Mouse (Mus musculus) C2C12 (cell line): ENCODE data around the gene Traf3ip3. TPM values are rescaled to one million over a fixed set of nuclear protein-coding genes. Genes with fewer than 3 reads are reported as not detected.

Experiments
- H3K27me3 ChIP-seq: one replicate; pipeline ENCODE4 v1.6.1; 2011; ENCODE audit not compliant: control insufficient read depth, insufficient read depth, insufficient read length
- H3K36me3 ChIP-seq: one replicate; pipeline ENCODE4 v1.6.1; 2011; ENCODE audit not compliant: control insufficient read depth, insufficient read depth
- H3K4me3 ChIP-seq: one replicate; pipeline ENCODE4 v1.5.1; 2011; ENCODE audit warnings: mild to moderate bottlenecking, control low read depth; ENCODE audit not compliant: poor library complexity, insufficient read depth, severe bottlenecking
- H3K79me2 ChIP-seq: one replicate; pipeline ENCODE4 v1.6.1; 2011; ENCODE audit not compliant: control insufficient read depth, insufficient read depth
- H3K79me3 ChIP-seq: one replicate; pipeline ENCODE4 v1.6.1; 2011; ENCODE audit warnings: low read depth, control low read depth
- H3ac ChIP-seq: one replicate; pipeline ENCODE3; 2011; ENCODE audit warnings: low read depth; ENCODE audit not compliant: control insufficient read depth, insufficient read length
- CEBPB ChIP-seq: IDR thresholded peaks from one replicate; pipeline ENCODE4 v1.6.1; 2011; ENCODE audit warnings: low read depth, mild to moderate bottlenecking, control low read depth, moderate library complexity
- CTCF ChIP-seq: IDR thresholded peaks from one replicate; pipeline ENCODE4 v1.5.1; 2011; ENCODE audit not compliant: control insufficient read depth, insufficient read depth, insufficient read length
- FOSL1 ChIP-seq: IDR thresholded peaks from one replicate; pipeline ENCODE4 v1.8.0; 2011; ENCODE audit warnings: mild to moderate bottlenecking, low read length; ENCODE audit not compliant: poor library complexity, insufficient read depth, severe bottlenecking
- MAX ChIP-seq: IDR thresholded peaks from one replicate; pipeline ENCODE4 v1.6.1; 2011; ENCODE audit warnings: mild to moderate bottlenecking, control low read depth
- MYOD1 ChIP-seq: IDR thresholded peaks from one replicate; pipeline ENCODE4 v1.6.1; 2011; ENCODE audit warnings: low read depth; ENCODE audit not compliant: control insufficient read depth, insufficient read length
- MYOG ChIP-seq: IDR thresholded peaks from one replicate; pipeline ENCODE4 v1.6.1; 2011; ENCODE audit not compliant: control insufficient read depth, insufficient read length; ENCODE audit errors: extremely low read depth
- USF1 ChIP-seq: IDR thresholded peaks from one replicate; pipeline ENCODE4 v1.6.1; 2011; ENCODE audit warnings: low read depth, mild to moderate bottlenecking, control low read depth, moderate library complexity
- polyA plus RNA-seq: library from polyadenylated mRNA; unstranded; fragments of >200 nt; fragmentation: generic; extraction: Trizol; gene quantifications from one replicate; pipeline ENCODE4 v1.2.1, GENCODE M21; 2012; ENCODE audit warnings: missing spikeins

Traf3ip3 gene
- polyA plus RNA-seq, 1 experiment: 0.02 TPM

DNA sequence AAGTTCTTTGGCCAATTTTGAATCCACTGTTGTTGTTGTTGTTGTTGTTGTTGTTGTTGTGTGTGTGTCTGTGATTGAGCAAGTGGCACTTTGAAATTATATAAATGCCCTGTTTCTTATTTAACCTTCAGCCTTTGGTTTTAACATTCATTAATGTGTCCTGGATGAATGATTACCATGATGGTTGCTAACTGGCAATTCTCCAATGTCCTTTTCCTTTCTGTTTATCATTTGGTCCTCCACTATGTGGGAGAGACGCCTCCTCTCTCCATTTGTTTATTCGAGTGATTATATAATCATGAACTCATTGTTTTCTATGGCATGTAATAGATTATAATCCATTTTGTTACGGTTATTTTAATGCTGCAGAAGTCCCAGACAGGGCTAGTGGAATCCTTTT is 29.0 kb upstream of the Traf3ip3 start:
- no peaks in the 10 kb centered on the region for H3K79me2 ChIP-seq
- H3K36me3 ChIP-seq: no peaks in the 10 kb centered on the region
- H3K79me3 ChIP-seq: no peaks in the 10 kb centered on the region
- H3K27me3 ChIP-seq: no peaks in the 10 kb centered on the region
- no peak overlapping the region for H3ac ChIP-seq
- TF ChIP-seq CTCF (no peak), MYOD1 (no peak), CEBPB (no peak), MYOG (no peak), MAX (no peak), FOSL1 (no peak), USF1 (no peak)
- no peak overlapping the region for H3K4me3 ChIP-seq

GRCm38 (mm10) chr1:193229570-193229969 is 28.1 kb upstream of the Traf3ip3 start:
- no peaks in the 10 kb centered on the region for H3K79me2 ChIP-seq
- H3K4me3 ChIP-seq: no peak overlapping the region
- H3K27me3 ChIP-seq: no peaks in the 10 kb centered on the region
- no peak overlapping the region for H3ac ChIP-seq
- no peak for TF ChIP-seq CTCF
- no peak for TF ChIP-seq CEBPB
- TF ChIP-seq MYOG: no peak
- TF ChIP-seq FOSL1: no peak
- TF ChIP-seq USF1: no peak
- TF ChIP-seq MYOD1: no peak
- no peak for TF ChIP-seq MAX
- no peaks in the 10 kb centered on the region for H3K36me3 ChIP-seq
- no peaks in the 10 kb centered on the region for H3K79me3 ChIP-seq

GRCm38 (mm10) chr1:193227537-193227936 is 26.0 kb upstream of the Traf3ip3 start:
- no peak overlapping the region for H3K4me3 ChIP-seq
- H3ac ChIP-seq: no peak overlapping the region
- no peaks in the 10 kb centered on the region for H3K36me3 ChIP-seq
- no peaks in the 10 kb centered on the region for H3K79me2 ChIP-seq
- H3K27me3 ChIP-seq: no peaks in the 10 kb centered on the region
- H3K79me3 ChIP-seq: no peaks in the 10 kb centered on the region
- TF ChIP-seq MYOD1: no peak
- TF ChIP-seq MYOG: no peak
- no peak for TF ChIP-seq CTCF
- TF ChIP-seq USF1: no peak
- no peak for TF ChIP-seq FOSL1
- no peak for TF ChIP-seq CEBPB
- no peak for TF ChIP-seq MAX

- Histone ChIP-seq H3ac (no peak overlapping the region), H3K4me3 (no peak overlapping the region), H3K36me3 (no peaks in the 10 kb centered on the region), H3K79me3 (no peaks in the 10 kb centered on the region), H3K79me2 (no peaks in the 10 kb centered on the region), H3K27me3 (no peaks in the 10 kb centered on the region)
- no peak for TF ChIP-seq CEBPB
- TF ChIP-seq CTCF: no peak
- TF ChIP-seq MAX: no peak
- no peak for TF ChIP-seq MYOG
- TF ChIP-seq FOSL1: no peak
Measured at GRCm38 (mm10) chr1:193226724-193227522, 25.4 kb upstream of the Traf3ip3 start.

DNA sequence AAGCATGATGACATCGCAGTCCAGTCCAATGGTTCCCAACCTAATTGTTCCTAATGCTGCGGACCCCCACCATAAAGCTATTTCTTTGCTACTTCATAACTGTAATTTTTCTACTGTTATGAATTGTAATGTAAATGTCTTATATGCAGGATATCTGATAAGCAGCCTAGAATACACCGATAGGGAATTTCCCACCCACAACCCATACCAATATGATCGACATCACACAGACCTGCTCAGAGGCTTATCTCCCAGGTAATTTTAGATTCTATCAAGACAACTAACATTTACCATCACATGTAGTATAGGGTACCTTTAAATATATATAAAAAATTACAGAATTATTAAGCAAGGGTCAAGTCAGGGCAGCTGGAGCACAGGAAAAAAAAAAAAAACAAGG is 24.6 kb upstream of the Traf3ip3 start:
- TF ChIP-seq CEBPB (no peak), CTCF (no peak), USF1 (no peak), MYOG (no peak), MYOD1 (no peak), FOSL1 (no peak), MAX (no peak)
- Histone ChIP-seq H3K79me3 (no peaks in the 10 kb centered on the region), H3K36me3 (no peaks in the 10 kb centered on the region), H3ac (no peak overlapping the region), H3K4me3 (no peak overlapping the region), H3K79me2 (no peaks in the 10 kb centered on the region), H3K27me3 (no peaks in the 10 kb centered on the region)

DNA sequence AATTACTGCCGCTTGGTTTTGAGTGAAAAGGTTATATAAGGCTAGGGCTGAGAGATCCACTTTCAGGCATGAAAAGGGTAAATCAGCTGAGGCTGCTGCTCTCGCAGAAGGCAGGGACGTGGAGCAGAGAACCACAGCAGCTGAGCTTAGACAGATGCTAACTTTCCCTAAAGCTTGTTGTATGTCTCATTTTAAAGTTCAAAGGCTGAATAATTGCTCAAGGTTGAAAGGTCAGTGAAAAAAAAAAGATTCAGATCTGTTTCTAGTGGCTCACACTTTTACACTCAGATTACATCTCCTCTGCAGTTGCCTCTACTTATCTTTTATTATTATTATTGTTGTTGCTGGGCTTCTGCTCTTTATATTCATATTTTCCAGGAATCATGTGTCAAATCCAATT is 24.0 kb upstream of the Traf3ip3 start:
- no peaks in the 10 kb centered on the region for H3K27me3 ChIP-seq
- no peak overlapping the region for H3ac ChIP-seq
- TF ChIP-seq MYOD1: no peak
- TF ChIP-seq MYOG: no peak
- H3K4me3 ChIP-seq: no peak overlapping the region
- H3K79me3 ChIP-seq: no peaks in the 10 kb centered on the region
- no peaks in the 10 kb centered on the region for H3K36me3 ChIP-seq
- no peaks in the 10 kb centered on the region for H3K79me2 ChIP-seq

DNA sequence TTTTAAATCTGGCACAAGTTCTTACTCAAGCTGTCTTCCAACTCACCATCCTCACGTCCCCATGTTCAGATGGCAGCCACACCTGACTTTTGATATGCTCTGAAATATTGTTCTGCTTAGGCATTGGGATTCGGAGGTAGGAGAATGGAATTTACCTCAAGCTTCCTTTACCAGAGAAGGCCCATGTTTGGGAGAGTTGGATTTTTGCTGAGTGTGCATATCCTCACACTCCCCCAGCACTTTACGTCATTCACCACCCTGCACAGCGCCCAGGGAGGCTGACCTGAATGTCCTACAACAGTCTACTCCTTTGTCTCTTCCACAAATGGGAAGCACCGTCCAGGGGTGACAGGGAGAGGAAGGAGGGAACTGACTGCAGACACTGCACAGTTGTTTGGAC is 18.9 kb upstream of the Traf3ip3 start:
- H3K79me2 ChIP-seq: no peaks in the 10 kb centered on the region
- TF ChIP-seq MYOD1: no peak
- no peak for TF ChIP-seq MYOG
- TF ChIP-seq CTCF: no peak
- TF ChIP-seq CEBPB: no peak
- TF ChIP-seq USF1: no peak
- TF ChIP-seq FOSL1: no peak
- TF ChIP-seq MAX: no peak
- H3K27me3 ChIP-seq: no peaks in the 10 kb centered on the region
- no peak overlapping the region for H3ac ChIP-seq
- H3K4me3 ChIP-seq: no peak overlapping the region
- no peaks in the 10 kb centered on the region for H3K36me3 ChIP-seq
- H3K79me3 ChIP-seq: no peaks in the 10 kb centered on the region
